Mouse (Mus musculus) neural tube, embryonic 11.5 days (tissue): ENCODE results near the gene Spag17. TPM values are rescaled to one million over a fixed set of nuclear protein-coding genes. Genes with fewer than 3 reads are reported as not detected.

ENCODE experiments used
- ATAC-seq: fragments of 200-750 bp; cut with Nextera tagmentation; 2 replicates; pipeline ENCODE4 v1.8.0; 2017; ENCODE audit warnings: moderate number of reproducible peaks, mild to moderate bottlenecking, moderate TSS enrichment, moderate library complexity; ENCODE audit not compliant: insufficient read depth, low FRiP score, low TSS enrichment
- DNase-seq: peaks from one replicate; pipeline ENCODE4 v3.0.0-alpha.2; 2015; ENCODE audit warnings: low spot score
- H3K27ac ChIP-seq: fragments of 300-500 bp; sonication (generic); 2 replicates; pipeline ENCODE4 v1.5.1; 2014; ENCODE audit warnings: low read depth, mild to moderate bottlenecking, low read length
- H3K27me3 ChIP-seq: fragments of 300-500 bp; sonication (generic); 2 replicates; pipeline ENCODE4 v1.6.1; 2014; ENCODE audit warnings: mild to moderate bottlenecking, low read length, mixed read lengths; ENCODE audit not compliant: control insufficient read depth, insufficient read depth
- H3K36me3 ChIP-seq: fragments of 300-500 bp; sonication (generic); 2 replicates; pipeline ENCODE4 v1.6.1; 2014; ENCODE audit warnings: mild to moderate bottlenecking, low read length, moderate library complexity, mixed read lengths; ENCODE audit not compliant: control insufficient read depth, insufficient read depth
- H3K4me1 ChIP-seq: fragments of 300-500 bp; sonication (generic); 2 replicates; pipeline ENCODE4 v1.6.1; 2014; ENCODE audit warnings: low read length, mixed read lengths; ENCODE audit not compliant: control insufficient read depth, insufficient read depth
- H3K4me2 ChIP-seq: fragments of 300-500 bp; sonication (generic); 2 replicates; pipeline ENCODE4 v1.6.1; 2014; ENCODE audit warnings: low read depth, mild to moderate bottlenecking, moderate library complexity
- H3K4me3 ChIP-seq: fragments of 300-500 bp; sonication (generic); 2 replicates; pipeline ENCODE4 v1.5.1; 2014; ENCODE audit warnings: low read depth, low read length
- H3K9ac ChIP-seq: fragments of 300-500 bp; sonication (generic); 2 replicates; pipeline ENCODE4 v1.6.1; 2014; ENCODE audit warnings: mild to moderate bottlenecking, low read length
- H3K9me3 ChIP-seq: fragments of 300-500 bp; sonication (generic); 2 replicates; pipeline ENCODE4 v1.6.1; 2016; ENCODE audit warnings: low read length; ENCODE audit not compliant: control insufficient read depth
- WGBS: fragments of 180-500 bp; shearing (Covaris S2); extraction: QIAGEN DNeasy Blood & Tissue Kit; methylation state at CpG from one replicate; pipeline ENCODE4 v1.1.7; 2014; 5-methylcytosine and 5-hydroxymethylcytosine counted together
- polyA plus RNA-seq: library from polyadenylated mRNA; unstranded; fragments of >200 nt; fragmentation: Nextera tagmentation; extraction: Ambion mirVana; gene quantifications from 2 replicates; pipeline ENCODE4 v1.2.1, GENCODE M21; 2014

Spag17 gene
- 0.15 and 0.17 TPM in 2 replicates for polyA plus RNA-seq

GRCm38 (mm10) chr3:99885187-99885811 is at the start of gene Spag17:
Gene Spag17, plus strand, starts transcription at chr3:99885406.
- no peaks in the 10 kb centered on the region for H3K4me1 ChIP-seq
- H3K27ac ChIP-seq: no peak within 1 kb of the TSS
- DNase-seq: peak; percentile 17
- H3K9me3 ChIP-seq: no peaks in the 10 kb centered on the region
- H3K27me3 ChIP-seq: no peaks in the 10 kb centered on the region
- no peak within 1 kb of the TSS for H3K4me3 ChIP-seq
- no peak within 1 kb of the TSS for H3K9ac ChIP-seq
- WGBS: 52% methylated on average over 16 of the region's 16 CpGs
- H3K4me2 ChIP-seq: no peak within 1 kb of the TSS
- ATAC-seq: no peak
- no peaks in the 10 kb centered on the region for H3K36me3 ChIP-seq

- 45% methylated on average over 2 of the region's 2 CpGs for WGBS
- Histone ChIP-seq H3K9ac (no peak overlapping the region), H3K4me1 (no peaks in the 10 kb centered on the region; the same call in 1 of the 2 replicates), H3K9me3 (no peaks in the 10 kb centered on the region), H3K4me3 (no peak overlapping the region), H3K4me2 (no peak overlapping the region), H3K27me3 (no peaks in the 10 kb centered on the region), H3K36me3 (no peaks in the 10 kb centered on the region), H3K27ac (no peak overlapping the region)
- no peak for ATAC-seq
- DNase-seq: no peak
These were observed 42.9 kb upstream of the Spag17 start for GRCm38 (mm10) chr3:99842333-99842732.

GRCm38 (mm10) chr3:99842808-99843207 is 42.4 kb upstream of the Spag17 start:
- no peaks in the 10 kb centered on the region for H3K9me3 ChIP-seq
- H3K9ac ChIP-seq: no peak overlapping the region
- no peak for DNase-seq
- no peak overlapping the region for H3K4me2 ChIP-seq
- no peaks in the 10 kb centered on the region for H3K36me3 ChIP-seq
- no peak overlapping the region for H3K27ac ChIP-seq
- H3K4me1 ChIP-seq: no peaks in the 10 kb centered on the region; the same call in 1 of the 2 replicates
- 63% methylated on average over 3 of the region's 3 CpGs for WGBS
- H3K27me3 ChIP-seq: no peaks in the 10 kb centered on the region
- ATAC-seq: no peak
- no peak overlapping the region for H3K4me3 ChIP-seq

- no peak for ATAC-seq
- H3K9ac ChIP-seq: no peak overlapping the region
- 90% methylated on average over 6 of the region's 6 CpGs for WGBS
- no peaks in the 10 kb centered on the region for H3K27me3 ChIP-seq
- H3K4me3 ChIP-seq: no peak overlapping the region
- DNase-seq: no peak
- no peaks in the 10 kb centered on the region for H3K36me3 ChIP-seq
- H3K4me1 ChIP-seq: no peaks in the 10 kb centered on the region; the same call in 1 of the 2 replicates
- no peak overlapping the region for H3K27ac ChIP-seq
- no peaks in the 10 kb centered on the region for H3K9me3 ChIP-seq
- H3K4me2 ChIP-seq: no peak overlapping the region
These were observed 42.0 kb upstream of the Spag17 start for GRCm38 (mm10) chr3:99843233-99843632.

- no peaks in the 10 kb centered on the region for H3K36me3 ChIP-seq
- H3K9me3 ChIP-seq: no peaks in the 10 kb centered on the region
- H3K27ac ChIP-seq: no peak overlapping the region
- 85% methylated on average over 7 of the region's 7 CpGs for WGBS
- DNase-seq: no peak
- H3K4me1 ChIP-seq: no peaks in the 10 kb centered on the region
- no peak overlapping the region for H3K9ac ChIP-seq
- H3K27me3 ChIP-seq: no peaks in the 10 kb centered on the region
- H3K4me3 ChIP-seq: no peak overlapping the region
- ATAC-seq: no peak
- no peak overlapping the region for H3K4me2 ChIP-seq
These were observed 34.3 kb upstream of the Spag17 start for GRCm38 (mm10) chr3:99850926-99851325.

- Histone ChIP-seq H3K9ac (no peak overlapping the region), H3K4me3 (no peak overlapping the region), H3K27ac (no peak overlapping the region), H3K27me3 (no peaks in the 10 kb centered on the region), H3K4me2 (no peak overlapping the region), H3K36me3 (no peaks in the 10 kb centered on the region), H3K9me3 (no peaks in the 10 kb centered on the region), H3K4me1 (no peaks in the 10 kb centered on the region)
- WGBS: 80% methylated on average over 3 of the region's 3 CpGs
- ATAC-seq (no peak), DNase-seq (no peak)
These were observed 30.6 kb upstream of the Spag17 start for GRCm38 (mm10) chr3:99854595-99854994.

- Histone ChIP-seq H3K36me3 (no peaks in the 10 kb centered on the region), H3K27me3 (no peaks in the 10 kb centered on the region), H3K4me1 (no peaks in the 10 kb centered on the region), H3K9ac (no peak overlapping the region), H3K4me3 (no peak overlapping the region), H3K9me3 (no peaks in the 10 kb centered on the region), H3K4me2 (no peak overlapping the region), H3K27ac (no peak overlapping the region)
- 69% methylated on average over 3 of the region's 3 CpGs for WGBS
- ATAC-seq (no peak), DNase-seq (no peak)
These were observed 26.3 kb upstream of the Spag17 start for GRCm38 (mm10) chr3:99858922-99859321.

GRCm38 (mm10) chr3:99864706-99865105 is 20.5 kb upstream of the Spag17 start:
- no peak overlapping the region for H3K9ac ChIP-seq
- H3K27me3 ChIP-seq: no peaks in the 10 kb centered on the region
- no peak overlapping the region for H3K27ac ChIP-seq
- no peak overlapping the region for H3K4me2 ChIP-seq
- DNase-seq (no peak), ATAC-seq (no peak)
- H3K9me3 ChIP-seq: no peaks in the 10 kb centered on the region
- H3K4me3 ChIP-seq: no peak overlapping the region
- no peaks in the 10 kb centered on the region for H3K4me1 ChIP-seq
- no peaks in the 10 kb centered on the region for H3K36me3 ChIP-seq
- 90% methylated on average over 1 of the region's 1 CpGs for WGBS

- Histone ChIP-seq H3K4me2 (no peak overlapping the region), H3K27me3 (no peaks in the 10 kb centered on the region), H3K4me1 (no peaks in the 10 kb centered on the region), H3K9ac (no peak overlapping the region), H3K4me3 (no peak overlapping the region), H3K9me3 (no peaks in the 10 kb centered on the region), H3K27ac (no peak overlapping the region), H3K36me3 (no peaks in the 10 kb centered on the region)
- DNase-seq (no peak), ATAC-seq (no peak)
These were observed 10.1 kb upstream of the Spag17 start for GRCm38 (mm10) chr3:99875137-99875536.
